In genomic region chr4:66894547-66894946, GRCm38 (mm10) we compare ENCODE assay signal across 13 mouse cellular contexts.
A peak's percentile ranks its signal among the peaks of the same experiment; 100 is the strongest.
DNase-seq lines count a peak whose midpoint lies in the region; ATAC-seq and TF ChIP-seq lines count a peak whose summit lies in the region.
"Had no signal": no experiment of that assay in that cellular context is flagged by ENCODE, and none has a peak within 500 bp of the region (broad histone marks: within the 10 kb centered on the region; RNA-seq: fewer than 3 reads in every experiment).

No protein-coding gene starts in this region.

- DNase-seq in kidney, postnatal 36 days: no peak
- peak; percentile 61 for DNase-seq in brain, adult 2 months (ENCODE audit: low read depth, low spot score)
- DNase-seq in heart, adult 2 months: peak; percentile 28 to 37
- peak; percentile 27 for DNase-seq in limb, embryonic 11.5 days (ENCODE audit: low spot score)
- DNase-seq in thymus, adult 2 months: no peak
- DNase-seq in layer of hippocampus, postnatal 10 days (ENCODE audit: low spot score in 2 of 2): no peak
- no peak for DNase-seq in liver
- DNase-seq: cerebellum, postnatal 14 days; thymus, postnatal 4 days had no signal

- intact Hi-C loops in heart, adult 2 months (cut with DNase I): no loop called here

- no peak overlapping the region for H3K27ac ChIP-seq in kidney, embryonic 16.5 days (ENCODE audit: low read length)
- peak overlapping the region; percentile 61 for H3K27ac ChIP-seq in heart, adult 2 months
- H3K27ac ChIP-seq in limb, embryonic 11.5 days (replicated peaks; ENCODE audit: low read depth, low read length): no peak overlapping the region
- H3K27ac ChIP-seq in thymus, adult 2 months (ENCODE audit: control insufficient read depth, insufficient read depth, low read length): no peak overlapping the region
- H3K27ac ChIP-seq: forebrain, embryonic 12.5 days; hindbrain, embryonic 15.5 days had no signal

- H3K4me1 ChIP-seq in kidney, embryonic 16.5 days (ENCODE audit: insufficient read depth, low read length): no peaks in the 10 kb centered on the region
- no peaks in the 10 kb centered on the region for H3K4me1 ChIP-seq in heart, adult 2 months (ENCODE audit: control insufficient read depth, insufficient read depth, low read length)
- H3K4me1 ChIP-seq in limb, embryonic 11.5 days (ENCODE audit: control insufficient read depth, insufficient read depth, low read length): no peaks in the 10 kb centered on the region
- no peaks in the 10 kb centered on the region for H3K4me1 ChIP-seq in thymus, adult 2 months (replicated peaks; ENCODE audit: control insufficient read depth, insufficient read depth, low read length)
- H3K4me1 ChIP-seq: forebrain, embryonic 12.5 days; hindbrain, embryonic 15.5 days; megakaryocyte, embryonic 14.5 days had no signal

- TF ChIP-seq EP300 in heart, adult 2 months (IDR thresholded peaks at IDR 0.05; ENCODE audit: insufficient read depth, low read depth, low read length): peak; percentile 63; the same call in 1 of the 2 replicates

- no peak for TF ChIP-seq POLR2A in heart, adult 2 months (IDR thresholded peaks at IDR 0.05; ENCODE audit: insufficient read depth, low read depth, low read length)
- no peak for TF ChIP-seq POLR2A in thymus, adult 2 months (IDR thresholded peaks at IDR 0.05; ENCODE audit: control insufficient read depth, extremely low read depth, insufficient read depth, low read length, poor library complexity)

- WGBS in kidney, embryonic 16.5 days: 10% methylated on average over 2 of the region's 2 CpGs
- WGBS in heart, adult 2 months: 19% methylated on average over 2 of the region's 2 CpGs
- WGBS in limb, embryonic 11.5 days: 11% methylated on average over 2 of the region's 2 CpGs
- WGBS in thymus, adult 2 months: 48% methylated on average over 2 of the region's 2 CpGs

- no peaks in the 10 kb centered on the region for H3K36me3 ChIP-seq in kidney, embryonic 16.5 days (ENCODE audit: insufficient read depth, low read length)
- no peaks in the 10 kb centered on the region for H3K36me3 ChIP-seq in heart, adult 2 months (ENCODE audit: control insufficient read depth, insufficient read depth, low read length)
- H3K36me3 ChIP-seq in limb, embryonic 11.5 days (ENCODE audit: control insufficient read depth, insufficient read depth, low read length): no peaks in the 10 kb centered on the region
- no peaks in the 10 kb centered on the region for H3K36me3 ChIP-seq in thymus, adult 2 months (ENCODE audit: control insufficient read depth, insufficient read depth, low read length)
- H3K36me3 ChIP-seq: forebrain, embryonic 12.5 days; hindbrain, embryonic 15.5 days had no signal

- no peaks in the 10 kb centered on the region for H3K27me3 ChIP-seq in kidney, embryonic 16.5 days (ENCODE audit: insufficient read depth, low read length)
- H3K27me3 ChIP-seq in heart, adult 2 months (ENCODE audit: control insufficient read depth, insufficient read depth, low read length): no peaks in the 10 kb centered on the region
- H3K27me3 ChIP-seq in limb, embryonic 11.5 days (ENCODE audit: control insufficient read depth, insufficient read depth, low read length): no peaks in the 10 kb centered on the region
- H3K27me3 ChIP-seq in thymus, adult 2 months (ENCODE audit: control insufficient read depth, insufficient read depth, low read length): no peaks in the 10 kb centered on the region
- H3K27me3 ChIP-seq: forebrain, embryonic 12.5 days; hindbrain, embryonic 15.5 days; megakaryocyte, embryonic 14.5 days had no signal

- no peaks in the 10 kb centered on the region for H3K79me2 ChIP-seq in heart, adult 2 months (replicated peaks; ENCODE audit: control insufficient read depth, insufficient read depth, low read length)

- no peak overlapping the region for H3K9ac ChIP-seq in kidney, embryonic 16.5 days (replicated peaks; ENCODE audit: low read length)
- H3K9ac ChIP-seq in heart, adult 2 months (ENCODE audit: low read depth, low read length): no peak overlapping the region
- no peak overlapping the region for H3K9ac ChIP-seq in limb, embryonic 11.5 days (ENCODE audit: low read length)
- H3K9ac ChIP-seq: forebrain, embryonic 12.5 days; hindbrain, embryonic 15.5 days had no signal

- no peak overlapping the region for H3K4me3 ChIP-seq in kidney, embryonic 16.5 days (ENCODE audit: low read length)
- no peak overlapping the region for H3K4me3 ChIP-seq in heart, adult 2 months
- H3K4me3 ChIP-seq in limb, embryonic 11.5 days (ENCODE audit: low read depth, low read length): no peak overlapping the region
- H3K4me3 ChIP-seq in thymus, adult 2 months (ENCODE audit: control insufficient read depth, insufficient read depth, low read length): no peak overlapping the region
- H3K4me3 ChIP-seq: forebrain, embryonic 12.5 days; hindbrain, embryonic 15.5 days; megakaryocyte, embryonic 14.5 days had no signal

- H3K4me2 ChIP-seq in kidney, embryonic 16.5 days (replicated peaks; ENCODE audit: low read depth, low read length): no peak overlapping the region
- no peak overlapping the region for H3K4me2 ChIP-seq in limb, embryonic 11.5 days (ENCODE audit: low read depth, severe bottlenecking)
- H3K4me2 ChIP-seq: forebrain, embryonic 12.5 days; hindbrain, embryonic 15.5 days had no signal

- peak; percentile 27; the same call in 1 of the 2 replicates for ATAC-seq in kidney, embryonic 16.5 days (ENCODE audit: low FRiP score, low TSS enrichment)
- ATAC-seq in limb, embryonic 11.5 days (ENCODE audit: insufficient number of reproducible peaks, low FRiP score, low TSS enrichment, low read depth): no peak

- H3K9me3 ChIP-seq in kidney, embryonic 16.5 days (ENCODE audit: low read length): no peaks in the 10 kb centered on the region
- no peaks in the 10 kb centered on the region for H3K9me3 ChIP-seq in limb, embryonic 11.5 days (ENCODE audit: control insufficient read depth, low read length)
- H3K9me3 ChIP-seq: forebrain, embryonic 12.5 days; hindbrain, embryonic 15.5 days; megakaryocyte, embryonic 14.5 days had no signal

- TF ChIP-seq CTCF in heart, adult 2 months (IDR thresholded peaks at IDR 0.05): no peak
- no peak for TF ChIP-seq CTCF in thymus, adult 2 months (IDR thresholded peaks at IDR 0.05; ENCODE audit: borderline replicate concordance, control insufficient read depth, extremely low read depth, insufficient read depth, low read length, poor library complexity)

Comparison
In these comparisons a context has a peak if more than half of its experiments do, and no peak if none do; other contexts are left out.
1. DNase-seq: peak in brain, adult 2 months (single experiment), heart, adult 2 months (2 of 2) and limb, embryonic 11.5 days (single experiment); none in kidney, postnatal 36 days (0 of 2), thymus, adult 2 months (single experiment), layer of hippocampus, postnatal 10 days (0 of 2) and liver (single experiment).